In the genomic region with DNA sequence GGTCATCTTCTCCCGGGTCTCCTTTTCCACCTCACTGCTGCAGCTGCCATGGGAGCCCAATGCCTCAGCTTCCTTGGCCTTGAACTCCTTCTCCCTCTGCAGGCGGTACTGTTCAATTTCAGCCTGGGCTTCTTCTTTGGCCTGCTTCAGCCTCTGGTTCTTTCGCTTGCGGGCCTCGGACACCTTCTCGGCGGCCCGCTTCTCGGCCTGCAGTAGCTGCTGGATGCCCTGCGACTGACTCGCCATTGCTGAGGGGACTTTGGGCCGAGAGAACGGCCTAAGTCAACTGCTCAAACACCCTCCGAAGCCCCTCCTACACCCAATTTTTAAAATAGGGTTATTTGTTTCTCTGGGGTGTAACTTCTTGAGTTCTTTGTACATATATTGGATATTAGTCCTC, we compare ENCODE assay signal across 8 mouse cellular contexts.
DNase-seq lines count a peak whose midpoint lies in the region; ATAC-seq and TF ChIP-seq lines count a peak whose summit lies in the region.
"Not testable (repeated sequence)": the region's sequence is repeated elsewhere in the genome, so short reads cannot be mapped to it uniquely, and the experiment has no call there.

No protein-coding gene starts in this region.

- not testable (repeated sequence) for H3K27me3 ChIP-seq in liver, adult 2 months (ENCODE audit: control insufficient read depth, insufficient read depth, low read length)

- not testable (repeated sequence) for H3K36me3 ChIP-seq in liver, adult 2 months (ENCODE audit: control insufficient read depth, insufficient read depth, low read length)

- 0 out of 2 replicates have a peak, but pooled peaks have one; percentile 32 for ATAC-seq in common myeloid progenitor, adult 5-6 weeks (replicated peaks; ENCODE audit: low read depth, poor library complexity, severe bottlenecking)

- TF ChIP-seq POLR2A in liver, adult 2 months (IDR thresholded peaks at IDR 0.05; ENCODE audit: extremely low read depth, insufficient read depth, low read length) = not testable (repeated sequence)

- TF ChIP-seq CTCF in liver, adult 2 months (IDR thresholded peaks at IDR 0.05; ENCODE audit: low read depth, low read length) = not testable (repeated sequence)

- not testable (repeated sequence) for H3K4me3 ChIP-seq in liver, adult 2 months (ENCODE audit: insufficient read depth, low read depth, low read length)

- WGBS in liver, adult 2 months = 90% methylated on average over 14 of the region's 14 CpGs

- DNase-seq in ES-CJ7 (ENCODE audit: low read depth, low spot score) (peak; percentile 6), ZHBTc4 (ENCODE audit: low read depth, low spot score) (peak; percentile 18)
- DNase-seq in cerebellum, adult 11-12 months = peak; percentile 24
- peak; percentile 3 for DNase-seq in kidney, adult 9 months
- DNase-seq in liver, adult 2 months (ENCODE audit: extremely low read depth, low read depth, low spot score) = peak; percentile 9
- DNase-seq in retina, embryonic 14.5 days (ENCODE audit: low spot score) = peak; percentile 8
- DNase-seq in thymus, postnatal 4 days = peak; percentile 9

- not testable (repeated sequence) for H3K27ac ChIP-seq in liver, adult 2 months (replicated peaks; ENCODE audit: insufficient read depth, low read depth, low read length)

- H3K79me2 ChIP-seq in liver, adult 2 months (ENCODE audit: control insufficient read depth, insufficient read depth, low read length) = not testable (repeated sequence)

- not testable (repeated sequence) for H3K9ac ChIP-seq in liver, adult 2 months (ENCODE audit: low read depth, low read length)

- not testable (repeated sequence) for H3K4me1 ChIP-seq in liver, adult 2 months (ENCODE audit: control insufficient read depth, insufficient read depth, low read length)
